Mouse (Mus musculus): Measurements from ENCODE around the gene Pbx1.

GRCm38 (mm10) chr1:168341368-168341767 lies 90.7 kb downstream of the Pbx1 start:
- no peak for TF ChIP-seq CHD2 (IDR thresholded peaks at IDR 0.05; ENCODE audit: low read length)
- TF ChIP-seq E2F4 (IDR thresholded peaks at IDR 0.05; ENCODE audit: borderline replicate concordance, low read depth, low read length), result no peak
- no peak for TF ChIP-seq POLR2A (IDR thresholded peaks at IDR 0.05; ENCODE audit: control insufficient read depth in 1 of 2, insufficient read depth in 1 of 2, low read depth in 1 of 2, low read length in 2 of 2, poor library complexity in 1 of 2)
- no peak for TF ChIP-seq MEF2A (IDR thresholded peaks at IDR 0.05; ENCODE audit: extremely low read depth, insufficient replicate concordance, low read depth, low read length, poor library complexity, severe bottlenecking)
- no peak for TF ChIP-seq EP300 (IDR thresholded peaks at IDR 0.05; ENCODE audit: low read depth in 1 of 2, low read length in 2 of 2)
- no peak for TF ChIP-seq CTCF (IDR thresholded peaks at IDR 0.05 in 2 of 3, conservative IDR thresholded peaks at IDR 0.05 in 1 of 3; ENCODE audit: control insufficient read depth in 1 of 3, insufficient read depth in 1 of 3, low read depth in 2 of 3, low read length in 3 of 3, poor library complexity in 1 of 3, severe bottlenecking in 1 of 3)
- no peak for TF ChIP-seq NELFE (IDR thresholded peaks at IDR 0.05; ENCODE audit: low read depth, low read length)
- TF ChIP-seq POLR2AphosphoS5 (IDR thresholded peaks at IDR 0.05; ENCODE audit: borderline replicate concordance, low read depth, low read length), result no peak
- TF ChIP-seq JUND (IDR thresholded peaks at IDR 0.05; ENCODE audit: low read depth, low read length), result no peak
- TF ChIP-seq ZNF384 (IDR thresholded peaks at IDR 0.05; ENCODE audit: low read depth, low read length), result no peak
- TF ChIP-seq TCF12 (IDR thresholded peaks at IDR 0.05; ENCODE audit: low read depth, low read length), result no peak
- no peak for TF ChIP-seq ZMIZ1 (IDR thresholded peaks at IDR 0.05; ENCODE audit: low read depth, low read length)

Measured in MEL (cell line).